Mouse (Mus musculus): ENCODE results near the gene Gm4214. TPM values are rescaled to one million over a fixed set of nuclear protein-coding genes. Genes with fewer than 3 reads are reported as not detected.
"Not testable (repeated sequence)": the region's sequence is repeated elsewhere in the genome, so short reads cannot be mapped to it uniquely, and the experiment has no call there.

Gene Gm4214
- polyA plus RNA-seq (2012; ENCODE audit: insufficient read depth, insufficient read length, missing spikeins), result not detected in 2 replicates

DNA sequence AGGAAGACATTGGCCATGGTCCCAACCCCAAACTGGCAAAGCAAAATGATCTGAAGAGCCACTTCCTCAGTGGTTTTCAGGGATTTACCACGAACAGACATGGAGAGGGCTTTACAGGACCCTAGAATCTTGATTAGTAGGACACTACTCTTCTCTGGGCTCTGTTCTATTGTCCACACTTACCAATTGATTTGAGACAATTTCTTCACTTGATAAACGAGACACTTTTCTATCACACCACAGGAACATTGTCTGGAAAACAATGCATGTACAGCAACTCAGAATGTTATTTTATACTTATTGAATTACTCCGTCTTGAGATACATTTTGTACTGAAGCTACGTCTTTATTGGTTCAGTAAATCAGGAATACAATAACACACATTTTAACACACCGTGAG, at the start of gene Gm4214:
Gene Gm4214 (minus strand): TSS at position 101 of the 400 bp plus-strand sequence.
- not testable (repeated sequence) for H3K4me3 ChIP-seq (ENCODE audit: insufficient read depth, low read length); H3K4me1 ChIP-seq (ENCODE audit: control insufficient read depth, insufficient read depth, low read length); H3K27ac ChIP-seq (ENCODE audit: insufficient read depth, low read depth, low read length)

DNA sequence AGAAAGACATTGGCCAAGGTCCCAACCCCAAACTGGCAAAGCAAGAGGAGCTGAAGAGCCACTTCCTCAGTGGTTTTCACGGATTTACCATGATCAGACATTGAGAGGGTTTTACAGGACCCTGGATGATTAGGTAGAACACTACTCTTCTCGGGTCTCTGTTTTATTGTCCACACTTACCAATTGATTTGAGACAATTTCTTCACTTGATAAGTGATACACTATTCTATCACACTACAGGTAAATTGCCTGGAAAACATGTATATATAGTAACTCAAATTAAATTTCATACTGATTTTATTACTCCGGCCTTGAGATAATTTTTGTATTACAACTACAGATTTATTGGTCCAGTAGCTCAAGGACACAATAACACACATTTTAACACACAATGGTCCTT, 35.4 kb upstream of the Gm4214 start, which contains the start of gene Gm4216:
Gene Gm4216 (minus strand): TSS at position 101 of the 400 bp plus-strand sequence.
- not testable (repeated sequence) for H3K4me3 ChIP-seq (ENCODE audit: insufficient read depth, low read length); H3K27ac ChIP-seq (ENCODE audit: insufficient read depth, low read depth, low read length); H3K4me1 ChIP-seq (ENCODE audit: control insufficient read depth, insufficient read depth, low read length)

Other genes starting within 250 kb of the Gm4214 start
- gene Vmn1r157, start 223.0 kb downstream of the Gm4214 start, polyA plus RNA-seq (2012; ENCODE audit: insufficient read depth, insufficient read length, missing spikeins), result not detected in 2 replicates
- gene Vmn1r158, start 193.9 kb downstream of the Gm4214 start, polyA plus RNA-seq (2012; ENCODE audit: insufficient read depth, insufficient read length, missing spikeins), result not detected in 2 replicates
- not detected in 2 replicates for gene Vmn1r159, start 141.1 kb downstream of the Gm4214 start, polyA plus RNA-seq (2012; ENCODE audit: insufficient read depth, insufficient read length, missing spikeins)
- gene Vmn1r160, start 113.4 kb downstream of the Gm4214 start, polyA plus RNA-seq (2012; ENCODE audit: insufficient read depth, insufficient read length, missing spikeins), result not detected in 2 replicates
- gene Gm4216, start 35.2 kb upstream of the Gm4214 start, polyA plus RNA-seq (2012; ENCODE audit: insufficient read depth, insufficient read length, missing spikeins), result not detected in 2 replicates
- not detected in 2 replicates for gene Vmn1r163, start 70.9 kb upstream of the Gm4214 start, polyA plus RNA-seq (2012; ENCODE audit: insufficient read depth, insufficient read length, missing spikeins)
- not detected in 2 replicates for gene Gm8720, start 82.8 kb upstream of the Gm4214 start, polyA plus RNA-seq (2012; ENCODE audit: insufficient read depth, insufficient read length, missing spikeins)
- not detected in 2 replicates for gene Gm10662, start 159.8 kb upstream of the Gm4214 start, polyA plus RNA-seq (2012; ENCODE audit: insufficient read depth, insufficient read length, missing spikeins)
- gene Vmn1r165, start 232.7 kb upstream of the Gm4214 start, polyA plus RNA-seq (2012; ENCODE audit: insufficient read depth, insufficient read length, missing spikeins), result not detected in 2 replicates